Mouse (Mus musculus) CH12.LX (cell line): ENCODE results near the gene Endog.

Experiments used
- BHLHE40 ChIP-seq: IDR thresholded peaks from 2 replicates; pipeline ENCODE4 v1.6.1; 2011; ENCODE audit warnings: mild to moderate bottlenecking, low read depth, low read length, improper control_type of control experiment
- JUN ChIP-seq: IDR thresholded peaks from 2 replicates; pipeline ENCODE4 v1.6.1; 2011; ENCODE audit warnings: low read depth, mild to moderate bottlenecking, low read length, improper control_type of control experiment, moderate library complexity; ENCODE audit not compliant: insufficient read depth
- KAT2A ChIP-seq: IDR thresholded peaks from 2 replicates; pipeline ENCODE4 v1.6.1; 2012; ENCODE audit warnings: low read length, improper control_type of control experiment, inconsistent platforms; ENCODE audit not compliant: insufficient replicate concordance
- MAX ChIP-seq: IDR thresholded peaks from 2 replicates; pipeline ENCODE4 v1.6.1; 2011; ENCODE audit warnings: low read length, improper control_type of control experiment
- ZMIZ1 ChIP-seq: IDR thresholded peaks from 2 replicates; pipeline ENCODE4 v1.6.1; 2012; ENCODE audit warnings: low read depth, mild to moderate bottlenecking, inconsistent platforms, low read length, improper control_type of control experiment

GRCm38 (mm10) chr2:30212169-30212545 lies 40.9 kb downstream of the Endog start:
- TF ChIP-seq JUN: no peak
- TF ChIP-seq KAT2A: no peak
- TF ChIP-seq BHLHE40: no peak
- no peak for TF ChIP-seq MAX
- no peak for TF ChIP-seq ZMIZ1
